8 mouse cellular contexts compared by ENCODE assay signal in genomic region chr2:27679621-27680025, GRCm38 (mm10). TPM values are rescaled to one million over a fixed set of nuclear protein-coding genes. Genes with fewer than 3 reads are reported as not detected.
DNase-seq lines count a peak whose midpoint lies in the region; ATAC-seq lines count a peak whose summit lies in the region.

No protein-coding gene starts in this region.

- intact Hi-C loops in left cerebral cortex, postnatal 25 days (cut with DNase I): no loop called here

- no peak for DNase-seq in midbrain, embryonic 10.5 days (ENCODE audit: low spot score)
- peak; percentile 68 to 84 for DNase-seq in kidney, postnatal 25 days
- DNase-seq in layer of hippocampus, postnatal 10 days (ENCODE audit: low spot score in 2 of 2): no peak
- no peak for DNase-seq in left cerebral cortex, postnatal 25 days (ENCODE audit: low spot score in 2 of 2)
- DNase-seq in layer of hippocampus, postnatal 25 days (ENCODE audit: extremely low spot score in 1 of 2, low spot score in 1 of 2): no peak

- H3K36me3 ChIP-seq in midbrain, embryonic 10.5 days: no peaks in the 10 kb centered on the region
- no peaks in the 10 kb centered on the region for H3K36me3 ChIP-seq in midbrain, embryonic 16.5 days (ENCODE audit: control insufficient read depth, insufficient read depth, low read length)
- no peaks in the 10 kb centered on the region for H3K36me3 ChIP-seq in heart, embryonic 15.5 days
- no peaks in the 10 kb centered on the region for H3K36me3 ChIP-seq in neural tube, embryonic 14.5 days (ENCODE audit: control insufficient read depth, insufficient read depth, low read length)

- no peak overlapping the region; the same call in 1 of the 2 replicates for H3K4me2 ChIP-seq in midbrain, embryonic 16.5 days (ENCODE audit: low read length)
- peak overlapping the region; percentile 89 for H3K4me2 ChIP-seq in heart, embryonic 15.5 days
- peak overlapping the region; percentile 19; the same call in 1 of the 2 replicates for H3K4me2 ChIP-seq in neural tube, embryonic 14.5 days (ENCODE audit: low read depth, low read length)

- peaks cover 59% of the 10 kb centered on the region for H3K27me3 ChIP-seq in midbrain, embryonic 10.5 days (ENCODE audit: low read depth, poor library complexity, severe bottlenecking)
- H3K27me3 ChIP-seq in midbrain, embryonic 16.5 days (ENCODE audit: control insufficient read depth, insufficient read depth, low read depth, low read length): no peaks in the 10 kb centered on the region
- H3K27me3 ChIP-seq in heart, embryonic 15.5 days: no peaks in the 10 kb centered on the region
- peaks cover 3% of the 10 kb centered on the region; the same call in 1 of the 2 replicates for H3K27me3 ChIP-seq in neural tube, embryonic 14.5 days (ENCODE audit: control insufficient read depth, insufficient read depth, low read length)

- H3K9me3 ChIP-seq in midbrain, embryonic 10.5 days (replicated peaks): no peaks in the 10 kb centered on the region
- no peaks in the 10 kb centered on the region for H3K9me3 ChIP-seq in midbrain, embryonic 16.5 days (replicated peaks; ENCODE audit: control insufficient read depth, low read length, poor library complexity, severe bottlenecking)
- H3K9me3 ChIP-seq in heart, embryonic 15.5 days (replicated peaks): no peaks in the 10 kb centered on the region
- H3K9me3 ChIP-seq in neural tube, embryonic 14.5 days (ENCODE audit: control insufficient read depth, low read length): no peaks in the 10 kb centered on the region

- peak overlapping the region; percentile 97 for H3K27ac ChIP-seq in midbrain, embryonic 10.5 days (replicated peaks)
- H3K27ac ChIP-seq in midbrain, embryonic 16.5 days (ENCODE audit: low read length): no peak overlapping the region
- peak overlapping the region; percentile 91 for H3K27ac ChIP-seq in heart, embryonic 15.5 days
- H3K27ac ChIP-seq in neural tube, embryonic 14.5 days (ENCODE audit: low read depth, low read length): no peak overlapping the region

- 21% methylated on average over 3 of the region's 3 CpGs for WGBS in midbrain, embryonic 10.5 days
- WGBS in midbrain, embryonic 16.5 days: 16% methylated on average over 3 of the region's 3 CpGs
- WGBS in heart, embryonic 15.5 days: 12% methylated on average over 3 of the region's 3 CpGs
- 23% methylated on average over 3 of the region's 3 CpGs for WGBS in neural tube, embryonic 14.5 days

- peak overlapping the region; percentile 94 for H3K4me3 ChIP-seq in midbrain, embryonic 10.5 days
- no peak overlapping the region for H3K4me3 ChIP-seq in midbrain, embryonic 16.5 days (ENCODE audit: low read depth, low read length)
- H3K4me3 ChIP-seq in heart, embryonic 15.5 days: peak overlapping the region; percentile 91
- H3K4me3 ChIP-seq in neural tube, embryonic 14.5 days (ENCODE audit: low read depth, low read length): no peak overlapping the region

- peaks cover 86% of the 10 kb centered on the region for H3K4me1 ChIP-seq in midbrain, embryonic 10.5 days
- H3K4me1 ChIP-seq in midbrain, embryonic 16.5 days (ENCODE audit: control insufficient read depth, insufficient read depth, low read length): peaks cover 36% of the 10 kb centered on the region
- H3K4me1 ChIP-seq in heart, embryonic 15.5 days (replicated peaks): peaks cover 77% of the 10 kb centered on the region
- peaks cover 52% of the 10 kb centered on the region for H3K4me1 ChIP-seq in neural tube, embryonic 14.5 days (ENCODE audit: control insufficient read depth, insufficient read depth, low read length)

- no peak overlapping the region for H3K9ac ChIP-seq in midbrain, embryonic 16.5 days (ENCODE audit: low read depth, low read length)
- peak overlapping the region; percentile 99 for H3K9ac ChIP-seq in heart, embryonic 15.5 days
- H3K9ac ChIP-seq in neural tube, embryonic 14.5 days (replicated peaks; ENCODE audit: low read depth, low read length): no peak overlapping the region

- ATAC-seq in midbrain, embryonic 16.5 days: no peak
- ATAC-seq in heart, embryonic 15.5 days (replicated peaks; ENCODE audit: insufficient number of reproducible peaks, insufficient read depth, low FRiP score, low read depth): peak; percentile 54
- no peak for ATAC-seq in neural tube, embryonic 14.5 days (ENCODE audit: low read depth)

RNA-seq across cellular contexts. Expression of gene Rxra, which starts 3.4 kb away (rescaled TPM):
- polyA plus RNA-seq in midbrain, embryonic 10.5 days (2016; fragmentation: Nextera tagmentation; extraction: Ambion mirVana): 7.5 and 7.6 TPM in 2 replicates
- 2.5 and 2.8 TPM in 2 replicates for polyA plus RNA-seq in midbrain, embryonic 16.5 days (2015; fragmentation: Nextera tagmentation; extraction: Ambion mirVana)
- 6.6 and 9.5 TPM in 2 replicates for polyA plus RNA-seq in heart, embryonic 15.5 days (2015; fragmentation: Nextera tagmentation; extraction: Ambion mirVana)
- polyA plus RNA-seq in neural tube, embryonic 14.5 days (2014; fragmentation: Nextera tagmentation; extraction: Ambion mirVana): 1.6 and 2.7 TPM in 2 replicates
- 10 to 100 TPM; 13.4 to 14.2 TPM for total RNA-seq in layer of hippocampus, postnatal 10 days (2021)
- 10 to 100 TPM; 18.7 to 21.2 TPM for total RNA-seq in left cerebral cortex, postnatal 25 days (2021)
- total RNA-seq in layer of hippocampus, postnatal 25 days (2021): 10 to 100 TPM; 22.2 to 29.1 TPM

Comparison
In these comparisons a context has a peak if more than half of its experiments do, and no peak if none do; other contexts are left out.
1. H3K27ac ChIP-seq: peak in midbrain, embryonic 10.5 days (single experiment) and heart, embryonic 15.5 days (single experiment); none in midbrain, embryonic 16.5 days (single experiment) and neural tube, embryonic 14.5 days (single experiment).
2. H3K4me3 ChIP-seq: peak in midbrain, embryonic 10.5 days (single experiment) and heart, embryonic 15.5 days (single experiment); none in midbrain, embryonic 16.5 days (single experiment) and neural tube, embryonic 14.5 days (single experiment).
3. DNase-seq: peak in kidney, postnatal 25 days (2 of 2); none in midbrain, embryonic 10.5 days (single experiment), layer of hippocampus, postnatal 10 days (0 of 2), left cerebral cortex, postnatal 25 days (0 of 2) and layer of hippocampus, postnatal 25 days (0 of 2).